Mouse (Mus musculus): Measurements from ENCODE around the gene Cdc42ep2. TPM values are rescaled to one million over a fixed set of nuclear protein-coding genes. Genes with fewer than 3 reads are reported as not detected.

Gene Cdc42ep2
- total RNA-seq (2021), result 1 to 10 TPM; 4.7 to 4.9 TPM
- long read RNA-seq, experiment 1, partial matches to known transcripts, result 0 of 6 reads
- long read RNA-seq, experiment 1, other reads (novel, unspliced or antisense), result 2 of 6 reads
- long read RNA-seq, experiment 2, partial matches to known transcripts, result 0 of 3 reads
- long read RNA-seq, experiment 2, other reads (novel, unspliced or antisense), result 0 of 3 reads

DNA sequence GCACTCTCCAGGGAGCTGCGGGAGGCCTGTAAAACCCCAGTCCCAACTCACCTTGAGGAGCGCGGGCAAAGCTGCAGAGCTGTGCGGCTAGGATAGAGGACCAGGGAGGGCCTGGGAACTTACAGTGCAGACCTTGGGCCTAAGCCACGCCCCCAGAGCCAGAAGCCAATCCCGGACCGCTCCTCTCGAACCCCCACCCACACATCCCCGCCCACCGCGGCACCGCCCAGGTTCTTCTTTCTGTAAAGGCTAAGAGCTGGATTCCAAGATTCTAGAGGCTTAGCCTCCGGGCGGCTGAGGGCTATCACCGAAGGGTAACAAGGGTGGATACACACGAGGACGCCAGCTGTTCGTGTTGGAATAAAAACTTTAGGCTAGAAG is at the start of gene Cdc42ep2:
Cdc42ep2 (minus strand) TSS at position 104 of the 381 bp plus-strand sequence.
- peak within 1 kb of the TSS; percentile 84 for H3K4me3 ChIP-seq
- no peak for TF ChIP-seq CTCF (IDR thresholded peaks at IDR 0.05)
- intact Hi-C loops (cut with DNase I), result loop anchor here (1.0 to 2.0 kb wide), 2 partner anchors 32 to 90 kb away; partner anchors contain the start of gene Capn1
- peak within 1 kb of the TSS; percentile 73 for H3K27ac ChIP-seq
- DNase-seq (ENCODE audit: extremely low spot score in 1 of 2, low spot score in 2 of 2), result peak; percentile 90 to 91

DNA sequence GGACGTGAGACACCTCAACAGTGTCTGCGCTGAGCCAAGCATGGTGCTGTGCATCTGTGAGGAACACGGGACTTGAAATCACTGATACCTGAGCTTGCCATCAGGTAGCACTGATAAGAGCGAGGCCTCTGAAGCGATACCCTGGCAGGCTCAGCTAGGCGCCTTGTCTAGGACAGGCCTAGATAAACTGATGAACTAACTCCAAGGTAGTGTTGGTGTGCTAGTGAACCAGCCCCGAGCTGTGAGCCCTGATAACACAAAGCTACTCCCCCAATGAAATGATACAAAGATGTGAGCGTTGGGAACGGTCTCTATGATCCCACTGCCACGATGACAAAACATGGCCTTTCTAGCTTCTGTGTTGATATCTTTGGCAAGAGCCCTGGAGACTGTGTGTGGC is 43.0 kb upstream of the Cdc42ep2 start:
- DNase-seq (ENCODE audit: extremely low spot score in 1 of 2, low spot score in 2 of 2), result no peak
- no peak overlapping the region for H3K27ac ChIP-seq
- intact Hi-C loops (cut with DNase I), result no loop called here
- TF ChIP-seq CTCF (IDR thresholded peaks at IDR 0.05), result no peak
- no peak overlapping the region for H3K4me3 ChIP-seq

DNA sequence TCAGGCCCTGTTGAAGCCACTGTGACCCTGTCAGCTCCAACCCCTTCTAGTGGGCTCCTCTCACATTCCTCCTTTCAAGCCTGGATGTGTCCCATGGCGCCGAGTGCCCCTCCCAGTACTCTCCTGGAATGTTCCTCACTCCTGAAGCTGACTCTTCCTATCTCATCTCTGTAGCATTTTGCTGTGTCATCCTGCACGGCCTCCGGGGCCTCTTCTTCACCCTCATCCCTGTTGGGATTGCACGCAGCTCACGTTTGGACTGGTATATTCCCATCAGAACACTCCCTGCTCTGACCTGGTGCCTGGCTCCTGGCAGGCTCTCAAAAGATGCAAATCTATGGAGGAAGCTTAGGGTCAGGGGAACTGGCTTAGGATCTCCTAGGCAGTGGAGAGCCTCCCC is 42.2 kb upstream of the Cdc42ep2 start:
- intact Hi-C loops (cut with DNase I), result no loop called here
- H3K27ac ChIP-seq, result no peak overlapping the region
- DNase-seq (ENCODE audit: extremely low spot score in 1 of 2, low spot score in 2 of 2), result no peak
- H3K4me3 ChIP-seq, result no peak overlapping the region
- TF ChIP-seq CTCF (IDR thresholded peaks at IDR 0.05), result no peak

DNA sequence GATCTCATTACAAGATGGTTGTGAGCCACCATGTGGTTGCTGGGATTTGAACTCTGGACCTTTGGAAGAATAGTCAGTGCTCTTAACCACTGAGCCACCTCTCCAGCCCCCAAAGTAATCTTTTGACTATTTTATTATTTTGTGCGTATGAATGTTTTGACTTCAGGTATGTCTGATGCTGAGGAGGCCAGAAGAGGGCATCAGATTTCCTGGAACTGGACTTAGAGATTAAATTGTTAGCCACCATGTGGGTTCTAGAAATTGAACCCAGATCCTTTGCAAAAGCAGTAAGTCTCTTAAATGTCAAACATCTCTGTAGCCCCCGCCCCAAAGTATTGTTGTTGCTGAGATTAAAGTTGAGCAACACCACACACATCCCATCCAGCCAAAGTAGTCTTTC is 41.3 kb upstream of the Cdc42ep2 start:
- no peak for TF ChIP-seq CTCF (IDR thresholded peaks at IDR 0.05)
- intact Hi-C loops (cut with DNase I), result loop anchor here (1.0 to 2.0 kb wide), 3 partner anchors 52 to 161 kb away; partner anchors contain the start of gene Syvn1
- DNase-seq (ENCODE audit: extremely low spot score in 1 of 2, low spot score in 2 of 2), result no peak
- H3K27ac ChIP-seq, result no peak overlapping the region
- H3K4me3 ChIP-seq, result no peak overlapping the region

DNA sequence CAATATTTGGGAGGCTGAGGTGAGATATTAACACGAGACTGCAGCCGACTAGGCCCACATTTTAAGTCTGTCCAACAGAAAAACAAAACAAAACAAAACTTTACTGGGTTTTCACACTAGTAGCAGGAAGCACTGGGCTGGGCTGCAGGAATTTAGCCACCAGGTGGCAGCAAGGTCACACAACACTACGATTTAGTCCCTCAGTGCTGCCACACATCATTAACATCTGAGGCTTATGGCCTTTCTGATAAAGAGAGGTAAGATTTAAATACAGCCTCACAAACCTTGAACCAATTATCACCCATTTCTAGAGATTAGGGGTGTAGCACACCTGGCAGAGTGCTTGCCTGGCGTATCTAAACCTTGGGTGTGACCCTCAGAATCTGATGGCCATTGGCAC is 40.7 kb upstream of the Cdc42ep2 start:
- peak; percentile 58 to 66 for DNase-seq (ENCODE audit: extremely low spot score in 1 of 2, low spot score in 2 of 2)
- intact Hi-C loops (cut with DNase I), result loop anchor here (1.0 to 2.0 kb wide), 3 partner anchors 53 to 162 kb away; partner anchors contain the start of gene Syvn1
- Histone ChIP-seq H3K4me3 (no peak overlapping the region), H3K27ac (no peak overlapping the region)
- peak; percentile 85 for TF ChIP-seq CTCF (IDR thresholded peaks at IDR 0.05)

DNA sequence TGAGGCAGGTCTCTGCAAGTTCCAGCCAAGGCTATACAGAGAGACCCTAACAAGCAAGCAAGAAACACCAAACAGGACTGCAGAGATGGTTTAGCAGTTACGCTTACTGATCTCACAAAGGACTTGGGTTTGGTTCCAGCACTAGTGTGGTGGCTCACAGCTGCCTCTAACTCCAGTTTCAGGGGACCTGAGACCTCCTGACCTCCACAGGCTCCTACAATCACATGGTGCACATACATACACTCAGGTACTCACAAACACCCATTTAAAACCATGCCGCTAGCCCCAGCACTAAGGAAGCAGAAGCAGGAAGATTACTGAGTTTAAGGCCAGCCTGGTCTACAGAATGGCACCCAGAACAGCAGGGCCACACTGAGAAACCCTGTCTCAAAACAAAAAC is 40.2 kb upstream of the Cdc42ep2 start:
- intact Hi-C loops (cut with DNase I), result loop anchor here (1.0 to 2.0 kb wide), 3 partner anchors 53 to 162 kb away; partner anchors contain the start of gene Syvn1
- Histone ChIP-seq H3K4me3 (no peak overlapping the region), H3K27ac (no peak overlapping the region)
- DNase-seq (ENCODE audit: extremely low spot score in 1 of 2, low spot score in 2 of 2), result no peak
- TF ChIP-seq CTCF (IDR thresholded peaks at IDR 0.05), result no peak

DNA sequence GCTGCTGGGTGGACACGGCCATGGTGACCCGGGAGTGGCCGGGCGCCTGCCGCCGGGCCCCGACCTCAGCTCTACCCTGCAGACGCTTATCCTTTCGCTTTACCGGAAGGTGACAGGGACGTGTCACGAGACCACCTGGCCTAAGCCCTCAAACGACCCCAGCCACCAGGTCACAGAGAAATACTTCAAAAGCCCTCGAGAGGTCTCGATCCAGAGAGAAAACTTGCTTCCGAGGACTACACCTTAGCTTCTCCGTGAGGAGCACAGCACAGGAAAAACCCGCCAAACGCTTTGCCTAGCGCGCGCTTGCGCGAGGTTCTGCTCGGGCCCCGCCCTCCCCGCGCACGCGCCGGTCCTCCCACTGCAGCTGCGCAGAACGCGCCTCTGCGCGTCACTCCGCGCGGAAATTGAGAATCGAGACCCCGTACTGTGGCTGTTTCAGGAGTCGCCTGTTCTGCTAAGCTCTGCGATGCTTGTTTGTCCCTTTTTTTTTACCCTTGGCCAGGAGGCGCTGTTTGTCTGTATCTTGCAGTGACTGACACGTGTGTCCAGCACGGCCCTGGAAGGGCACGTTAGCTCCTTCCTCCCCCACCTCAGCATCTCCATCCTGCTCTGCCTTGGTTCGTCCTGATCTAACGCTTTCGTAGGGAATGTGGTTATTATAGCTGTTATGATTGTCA is 39.4 kb upstream of the Cdc42ep2 start, which contains the start of gene Pola2:
Pola2 (minus strand) TSS at position 320 of the 680 bp plus-strand sequence.
- no peak for TF ChIP-seq CTCF (IDR thresholded peaks at IDR 0.05)
- Histone ChIP-seq H3K27ac (peak within 1 kb of the TSS; percentile 84), H3K4me3 (peak within 1 kb of the TSS; percentile 65)
- DNase-seq (ENCODE audit: extremely low spot score in 1 of 2, low spot score in 2 of 2), result peak; percentile 86 to 90
- intact Hi-C loops (cut with DNase I), result loop anchor here (2.0 kb wide), 2 partner anchors 83 to 163 kb away; partner anchors contain the start of gene Syvn1

DNA sequence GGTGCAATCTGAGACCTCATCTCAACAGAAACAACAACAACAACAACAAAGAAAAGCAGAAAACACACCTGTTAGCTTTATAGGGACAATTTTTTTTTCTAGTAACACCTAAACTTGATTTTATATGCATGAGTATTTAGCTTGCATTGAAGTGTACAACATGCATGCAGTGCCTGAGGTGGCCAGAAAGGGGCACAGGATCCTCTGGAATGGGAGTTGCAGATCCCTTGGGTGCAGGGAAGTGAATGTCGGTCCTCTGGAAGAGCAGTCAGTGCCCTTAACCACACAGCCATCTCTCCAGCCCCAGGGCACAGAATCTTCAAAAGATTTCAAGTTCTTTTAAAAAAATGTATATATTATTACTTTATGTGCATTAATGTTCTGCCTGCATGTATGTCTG is 38.0 kb upstream of the Cdc42ep2 start:
- intact Hi-C loops (cut with DNase I), result no loop called here
- Histone ChIP-seq H3K4me3 (no peak overlapping the region), H3K27ac (no peak overlapping the region)
- no peak for DNase-seq (ENCODE audit: extremely low spot score in 1 of 2, low spot score in 2 of 2)
- TF ChIP-seq CTCF (IDR thresholded peaks at IDR 0.05), result no peak; the same call in 1 of the 2 replicates

DNA sequence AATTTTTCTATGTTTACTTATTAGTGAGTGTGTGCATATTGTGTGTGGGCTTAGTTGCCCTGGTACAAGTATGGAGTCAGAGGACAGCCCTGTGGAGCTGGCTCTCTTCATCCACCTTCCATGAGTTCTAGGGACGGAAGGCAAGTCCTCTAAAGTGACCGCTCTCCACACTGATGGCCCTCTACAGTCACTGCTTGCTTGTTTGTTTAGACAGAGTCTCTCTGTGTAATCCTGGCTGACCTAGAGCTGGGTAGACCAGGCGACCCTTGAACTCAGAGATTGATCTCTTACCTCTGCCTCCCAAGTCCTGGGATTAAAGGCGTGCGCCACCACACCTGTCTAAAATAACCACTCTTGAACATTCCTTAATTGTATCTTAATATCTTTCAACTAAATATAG is 32.8 kb upstream of the Cdc42ep2 start:
- Histone ChIP-seq H3K4me3 (no peak overlapping the region), H3K27ac (no peak overlapping the region)
- intact Hi-C loops (cut with DNase I), result loop anchor here (5.0 kb wide), 1 partner anchor 170 kb away; no protein-coding TSS in a partner anchor
- TF ChIP-seq CTCF (IDR thresholded peaks at IDR 0.05), result no peak
- no peak for DNase-seq (ENCODE audit: extremely low spot score in 1 of 2, low spot score in 2 of 2)

DNA sequence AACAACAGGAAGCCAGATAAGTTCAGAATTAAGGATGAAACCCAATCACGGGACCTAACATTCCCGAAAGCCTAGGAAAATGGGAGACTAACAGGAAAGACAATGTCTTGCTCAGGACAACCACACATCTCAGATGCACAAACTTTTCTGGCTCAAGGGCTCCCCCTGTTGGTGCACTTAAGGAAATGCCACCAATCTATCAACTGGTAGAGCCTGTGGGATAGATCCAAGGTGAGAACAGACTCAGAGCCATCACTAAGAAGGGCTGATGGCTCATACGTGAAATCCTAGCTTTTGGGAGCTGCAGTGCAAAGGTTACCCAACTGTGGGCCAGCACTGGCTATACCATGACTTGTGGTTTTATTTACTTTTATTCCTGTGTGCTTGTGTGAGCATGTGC is 32.1 kb upstream of the Cdc42ep2 start:
- peak; percentile 92 for TF ChIP-seq CTCF (IDR thresholded peaks at IDR 0.05)
- no peak overlapping the region for H3K4me3 ChIP-seq
- DNase-seq (ENCODE audit: extremely low spot score in 1 of 2, low spot score in 2 of 2), result peak; percentile 75
- H3K27ac ChIP-seq, result no peak overlapping the region
- intact Hi-C loops (cut with DNase I), result loop anchor here (1.0 to 5.0 kb wide), 2 partner anchors 32 to 169 kb away; partner anchors contain the start of gene Cdc42ep2

DNA sequence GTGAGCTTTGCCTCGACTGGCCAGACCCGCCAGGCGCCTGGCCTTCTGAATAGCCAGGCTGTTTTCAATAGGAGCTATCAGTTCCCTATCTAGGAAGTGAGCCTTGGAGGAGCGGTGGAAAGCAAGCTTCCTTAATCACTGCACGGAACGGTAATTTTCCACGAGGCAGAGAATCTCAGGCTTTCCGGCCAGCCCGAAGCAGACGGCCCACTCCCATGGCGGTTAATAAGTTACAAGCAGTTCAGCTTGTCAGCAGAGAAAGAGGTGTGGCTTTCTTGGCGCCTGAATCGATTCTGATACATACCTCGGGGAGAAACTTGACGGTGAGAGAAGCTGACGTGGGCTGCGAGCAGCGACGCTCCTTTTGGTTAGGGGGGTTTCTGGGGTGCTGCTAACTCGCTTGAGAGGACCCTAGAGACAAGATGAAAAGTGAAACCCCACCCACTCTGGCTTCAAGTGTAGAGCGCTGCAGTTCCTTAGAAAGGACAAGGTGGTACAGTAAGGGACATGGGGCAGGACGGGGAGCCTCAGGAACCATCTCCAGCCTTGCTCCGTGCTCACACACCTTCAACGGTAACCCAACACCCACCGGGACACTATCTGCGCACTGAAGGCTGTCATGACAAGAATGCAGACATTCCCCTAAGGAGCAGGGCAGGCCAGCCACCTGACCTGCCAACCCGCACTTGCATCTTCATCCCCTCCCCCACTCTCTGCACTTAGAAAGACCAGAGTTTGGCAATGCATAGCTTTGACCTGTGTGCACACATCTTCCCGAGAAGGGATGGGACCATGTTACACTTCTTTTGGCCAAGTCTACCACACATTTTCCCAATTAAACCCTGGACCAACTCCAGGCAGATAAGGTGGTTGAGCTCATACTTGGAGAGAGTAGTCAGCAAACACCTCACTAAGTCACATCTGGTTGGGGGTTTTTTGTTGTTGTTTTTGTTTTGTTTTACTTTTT is 31.4 kb upstream of the Cdc42ep2 start:
- no peak for DNase-seq (ENCODE audit: extremely low spot score in 1 of 2, low spot score in 2 of 2)
- intact Hi-C loops (cut with DNase I), result loop anchor here (1.0 to 5.0 kb wide), 2 partner anchors 32 to 169 kb away; partner anchors contain the start of gene Cdc42ep2
- no peak overlapping the region for H3K4me3 ChIP-seq
- H3K27ac ChIP-seq, result no peak overlapping the region
- no peak for TF ChIP-seq CTCF (IDR thresholded peaks at IDR 0.05)
